Mouse (Mus musculus): ENCODE data around the gene Baiap2. TPM values are rescaled to one million over a fixed set of nuclear protein-coding genes. Genes with fewer than 3 reads are reported as not detected.

The Baiap2 gene
- polyA plus RNA-seq, 1 experiment: 151 TPM

GRCm38 (mm10) chr11:119913935-119914314 is 28.6 kb upstream of the Baiap2 start:
- peak overlapping the region; percentile 90 for H3K4me3 ChIP-seq (ENCODE audit: control insufficient read depth, low read depth, low read length)
- H3K27me3 ChIP-seq (ENCODE audit: control insufficient read depth, insufficient read depth, low read length): no peaks in the 10 kb centered on the region
- H3K4me1 ChIP-seq (ENCODE audit: control insufficient read depth, insufficient read depth, low read length): peaks cover 23% of the 10 kb centered on the region
- H3K36me3 ChIP-seq (ENCODE audit: control insufficient read depth, insufficient read depth, low read length): peaks cover 2% of the 10 kb centered on the region
- peak overlapping the region; percentile 29; the same call in 1 of the 2 replicates for H3K27ac ChIP-seq (ENCODE audit: control insufficient read depth, insufficient read depth, low read depth, low read length)
- TF ChIP-seq POLR2A (IDR thresholded peaks at IDR 0.05; ENCODE audit: control insufficient read depth, low read depth, low read length) (no peak), CTCF (IDR thresholded peaks at IDR 0.05; ENCODE audit: control insufficient read depth, insufficient read depth, insufficient replicate concordance, low read depth, low read length) (no peak)

- no peak for TF ChIP-seq POLR2A (IDR thresholded peaks at IDR 0.05; ENCODE audit: control insufficient read depth, low read depth, low read length)
- Histone ChIP-seq H3K36me3 (ENCODE audit: control insufficient read depth, insufficient read depth, low read length) (peaks cover 2% of the 10 kb centered on the region), H3K27me3 (ENCODE audit: control insufficient read depth, insufficient read depth, low read length) (no peaks in the 10 kb centered on the region), H3K27ac (ENCODE audit: control insufficient read depth, insufficient read depth, low read depth, low read length) (peak overlapping the region; percentile 29; the same call in 1 of the 2 replicates), H3K4me1 (ENCODE audit: control insufficient read depth, insufficient read depth, low read length) (peaks cover 22% of the 10 kb centered on the region), H3K4me3 (ENCODE audit: control insufficient read depth, low read depth, low read length) (peak overlapping the region; percentile 90)
Observed at GRCm38 (mm10) chr11:119914381-119914780, 28.2 kb upstream of the Baiap2 start.

- Histone ChIP-seq H3K36me3 (ENCODE audit: control insufficient read depth, insufficient read depth, low read length) (peaks cover 2% of the 10 kb centered on the region), H3K4me3 (ENCODE audit: control insufficient read depth, low read depth, low read length) (no peak overlapping the region), H3K4me1 (ENCODE audit: control insufficient read depth, insufficient read depth, low read length) (peaks cover 19% of the 10 kb centered on the region), H3K27me3 (ENCODE audit: control insufficient read depth, insufficient read depth, low read length) (no peaks in the 10 kb centered on the region), H3K27ac (ENCODE audit: control insufficient read depth, insufficient read depth, low read depth, low read length) (no peak overlapping the region)
- TF ChIP-seq CTCF (IDR thresholded peaks at IDR 0.05; ENCODE audit: control insufficient read depth, insufficient read depth, insufficient replicate concordance, low read depth, low read length): no peak
- TF ChIP-seq POLR2A (IDR thresholded peaks at IDR 0.05; ENCODE audit: control insufficient read depth, low read depth, low read length): no peak
Observed at GRCm38 (mm10) chr11:119915666-119916065, 26.9 kb upstream of the Baiap2 start.

- H3K36me3 ChIP-seq (ENCODE audit: control insufficient read depth, insufficient read depth, low read length): peaks cover 2% of the 10 kb centered on the region
- no peak overlapping the region for H3K4me3 ChIP-seq (ENCODE audit: control insufficient read depth, low read depth, low read length)
Observed at GRCm38 (mm10) chr11:119916102-119916790, 26.3 kb upstream of the Baiap2 start.

GRCm38 (mm10) chr11:119916834-119917469 is 25.6 kb upstream of the Baiap2 start:
- Histone ChIP-seq H3K27ac (ENCODE audit: control insufficient read depth, insufficient read depth, low read depth, low read length) (no peak overlapping the region), H3K4me3 (ENCODE audit: control insufficient read depth, low read depth, low read length) (no peak overlapping the region), H3K36me3 (ENCODE audit: control insufficient read depth, insufficient read depth, low read length) (peaks cover 2% of the 10 kb centered on the region), H3K4me1 (ENCODE audit: control insufficient read depth, insufficient read depth, low read length) (peaks cover 19% of the 10 kb centered on the region), H3K27me3 (ENCODE audit: control insufficient read depth, insufficient read depth, low read length) (no peaks in the 10 kb centered on the region)
- no peak for TF ChIP-seq POLR2A (IDR thresholded peaks at IDR 0.05; ENCODE audit: control insufficient read depth, low read depth, low read length)

More at GRCm38 (mm10) chr11:119916102-119916790, 26.3 kb upstream of the Baiap2 start:
- H3K27me3 ChIP-seq (ENCODE audit: control insufficient read depth, insufficient read depth, low read length): no peaks in the 10 kb centered on the region
- no peak for TF ChIP-seq CTCF (IDR thresholded peaks at IDR 0.05; ENCODE audit: control insufficient read depth, insufficient read depth, insufficient replicate concordance, low read depth, low read length)
- TF ChIP-seq POLR2A (IDR thresholded peaks at IDR 0.05; ENCODE audit: control insufficient read depth, low read depth, low read length): no peak
- no peak overlapping the region for H3K27ac ChIP-seq (ENCODE audit: control insufficient read depth, insufficient read depth, low read depth, low read length)
- peaks cover 19% of the 10 kb centered on the region for H3K4me1 ChIP-seq (ENCODE audit: control insufficient read depth, insufficient read depth, low read length)

GRCm38 (mm10) chr11:119918521-119918920 is 24.0 kb upstream of the Baiap2 start:
- H3K4me1 ChIP-seq (ENCODE audit: control insufficient read depth, insufficient read depth, low read length): peaks cover 12% of the 10 kb centered on the region
- no peak for TF ChIP-seq POLR2A (IDR thresholded peaks at IDR 0.05; ENCODE audit: control insufficient read depth, low read depth, low read length)
- TF ChIP-seq CTCF (IDR thresholded peaks at IDR 0.05; ENCODE audit: control insufficient read depth, insufficient read depth, insufficient replicate concordance, low read depth, low read length): no peak
- H3K27ac ChIP-seq (ENCODE audit: control insufficient read depth, insufficient read depth, low read depth, low read length): no peak overlapping the region
- no peak overlapping the region for H3K4me3 ChIP-seq (ENCODE audit: control insufficient read depth, low read depth, low read length)
- H3K36me3 ChIP-seq (ENCODE audit: control insufficient read depth, insufficient read depth, low read length): peaks cover 2% of the 10 kb centered on the region
- H3K27me3 ChIP-seq (ENCODE audit: control insufficient read depth, insufficient read depth, low read length): no peaks in the 10 kb centered on the region

GRCm38 (mm10) chr11:119919432-119919831 is 23.1 kb upstream of the Baiap2 start:
- Histone ChIP-seq H3K27me3 (ENCODE audit: control insufficient read depth, insufficient read depth, low read length) (no peaks in the 10 kb centered on the region), H3K36me3 (ENCODE audit: control insufficient read depth, insufficient read depth, low read length) (peaks cover 2% of the 10 kb centered on the region), H3K4me1 (ENCODE audit: control insufficient read depth, insufficient read depth, low read length) (peaks cover 7% of the 10 kb centered on the region), H3K4me3 (ENCODE audit: control insufficient read depth, low read depth, low read length) (no peak overlapping the region), H3K27ac (ENCODE audit: control insufficient read depth, insufficient read depth, low read depth, low read length) (no peak overlapping the region)
- TF ChIP-seq CTCF (IDR thresholded peaks at IDR 0.05; ENCODE audit: control insufficient read depth, insufficient read depth, insufficient replicate concordance, low read depth, low read length) (no peak), POLR2A (IDR thresholded peaks at IDR 0.05; ENCODE audit: control insufficient read depth, low read depth, low read length) (no peak)

Data from testis, adult 2 months (tissue).